Mouse (Mus musculus): ENCODE data around the gene Slc43a3. TPM values are rescaled to one million over a fixed set of nuclear protein-coding genes. Genes with fewer than 3 reads are reported as not detected.

Gene Slc43a3
- 31.5 and 38.8 TPM in 2 replicates for total RNA-seq (2023)

GRCm38 (mm10) chr2:84936474-84937429 lies at the start of gene Slc43a3:
Gene Slc43a3, plus strand, starts transcription at chr2:84936579.

GRCm38 (mm10) chr2:84980188-84980587 lies 43.8 kb downstream of the Slc43a3 start, which contains the start of gene Prg2:
Gene Prg2, plus strand, starts transcription at chr2:84980461.

GRCm38 (mm10) chr2:84987930-84988329 lies 51.6 kb downstream of the Slc43a3 start, which contains the start of gene Prg3:
Gene Prg3, plus strand, starts transcription at chr2:84988215.

Other genes with a start within 250 kb of the Slc43a3 start
- gene Zdhhc5, start 221.4 kb upstream of the Slc43a3 start, total RNA-seq (2023): 44.6 and 51.2 TPM in 2 replicates
- gene Clp1, start 209.2 kb upstream of the Slc43a3 start, total RNA-seq (2023): 21.5 and 26.7 TPM in 2 replicates
- not detected in 2 replicates for gene Ypel4, start 202.5 kb upstream of the Slc43a3 start, total RNA-seq (2023)
- not detected in 2 replicates for gene Gm19426, start 192.9 kb upstream of the Slc43a3 start, total RNA-seq (2023)
- gene Serping1, start 161.1 kb upstream of the Slc43a3 start, total RNA-seq (2023): 0.51 TPM in 1 of 2 replicates, not detected in the other
- gene Ube2l6, start 137.8 kb upstream of the Slc43a3 start, total RNA-seq (2023): 18.2 and 19.2 TPM in 2 replicates
- not detected in 2 replicates for gene Smtnl1, start 113.9 kb upstream of the Slc43a3 start, total RNA-seq (2023)
- 4.4 and 4.5 TPM in 2 replicates for gene Timm10, start 109.6 kb upstream of the Slc43a3 start, total RNA-seq (2023)
- gene Slc43a1, start 97.7 kb upstream of the Slc43a3 start, total RNA-seq (2023): 1.0 and 2.2 TPM in 2 replicates
- not detected in 2 replicates for gene Rtn4rl2, start 49.9 kb upstream of the Slc43a3 start, total RNA-seq (2023)
- 23.3 and 29.1 TPM in 2 replicates for gene Prg2, start 43.9 kb downstream of the Slc43a3 start, total RNA-seq (2023)
- 0.69 and 1.8 TPM in 2 replicates for gene Prg3, start 51.6 kb downstream of the Slc43a3 start, total RNA-seq (2023)
- gene Ssrp1, start 100.7 kb downstream of the Slc43a3 start, total RNA-seq (2023): 74.8 and 88.8 TPM in 2 replicates
- 0.41 TPM in 1 of 2 replicates, not detected in the other for gene P2rx3, start 100.9 kb downstream of the Slc43a3 start, total RNA-seq (2023)
- 9.2 and 14.0 TPM in 2 replicates for gene Tnks1bp1, start 111.4 kb downstream of the Slc43a3 start, total RNA-seq (2023)
- 2.1 and 3.6 TPM in 2 replicates for gene Aplnr, start 199.6 kb downstream of the Slc43a3 start, total RNA-seq (2023)